Mouse (Mus musculus): ENCODE data around the gene Aprt. TPM values are rescaled to one million over a fixed set of nuclear protein-coding genes. Genes with fewer than 3 reads are reported as not detected.

Gene Aprt
- total and polyA plus RNA-seq, 2 experiments = 59.8 to 105 TPM

DNA sequence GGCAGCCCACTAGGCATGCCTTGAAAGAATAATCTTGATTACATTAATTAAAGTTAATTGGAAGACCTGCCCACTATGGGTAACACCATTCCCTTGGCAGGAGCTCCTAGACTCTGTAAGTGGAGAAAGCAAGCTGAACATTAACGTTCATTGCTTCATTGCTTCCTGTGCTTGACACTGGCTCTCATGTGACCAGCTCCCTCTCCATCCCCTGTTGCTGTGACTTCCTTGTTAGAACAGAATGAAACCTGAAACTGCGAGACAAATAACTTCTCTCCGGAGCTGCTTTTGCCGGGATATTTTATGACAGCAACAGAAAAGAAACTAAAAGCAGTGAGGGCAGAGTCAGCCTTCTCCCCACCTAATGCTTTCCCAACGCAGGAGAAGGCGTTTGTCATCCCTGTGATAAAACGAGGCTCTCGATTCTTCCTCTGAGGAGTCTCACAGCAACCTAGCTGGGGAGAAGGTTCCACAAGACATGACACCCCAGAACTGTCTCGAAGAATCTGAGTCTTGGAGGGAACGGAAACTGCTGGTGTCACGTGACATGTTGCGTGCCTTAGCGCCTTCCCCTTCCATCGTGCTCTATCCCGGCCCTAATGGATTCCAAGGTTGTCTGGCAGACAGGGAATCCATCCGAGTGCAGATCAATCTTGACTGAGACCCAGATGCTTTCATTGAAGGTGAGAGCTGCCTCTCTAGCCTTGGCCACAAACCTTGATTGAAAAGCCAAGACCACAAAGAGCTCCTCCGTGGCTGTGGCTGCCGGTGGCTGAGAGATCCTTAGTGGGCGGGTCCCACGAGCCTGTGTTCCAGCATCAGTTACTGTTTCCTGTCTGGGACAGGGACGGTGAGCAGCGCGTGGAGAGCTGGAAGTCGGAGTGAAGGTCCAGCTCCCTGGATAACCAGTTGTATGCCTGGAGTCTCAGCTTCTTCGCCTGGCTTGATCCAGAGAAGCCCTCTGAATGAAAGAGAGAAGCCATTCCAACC, 12.1 kb downstream of the Aprt start:
- TF ChIP-seq CTCF (IDR thresholded peaks at IDR 0.05; ENCODE audit: low read depth, low read length) (no peak), POLR2A (IDR thresholded peaks at IDR 0.05; ENCODE audit: extremely low read depth, insufficient read depth, low read length) (no peak)

GRCm38 (mm10) chr8:122561199-122561598, 15.5 kb downstream of the Aprt start:
- no peaks in the 10 kb centered on the region for H3K4me1 ChIP-seq (ENCODE audit: control insufficient read depth, insufficient read depth, low read length)
- no peak overlapping the region for H3K9ac ChIP-seq (ENCODE audit: low read depth, low read length)
- TF ChIP-seq CTCF (IDR thresholded peaks at IDR 0.05; ENCODE audit: low read depth, low read length) (no peak), POLR2A (IDR thresholded peaks at IDR 0.05; ENCODE audit: extremely low read depth, insufficient read depth, low read length) (no peak)
- H3K4me3 ChIP-seq (ENCODE audit: insufficient read depth, low read depth, low read length) = no peak overlapping the region
- 62% methylated on average over 5 of the region's 5 CpGs for WGBS
- no peaks in the 10 kb centered on the region for H3K79me2 ChIP-seq (ENCODE audit: control insufficient read depth, insufficient read depth, low read length)
- no peaks in the 10 kb centered on the region for H3K36me3 ChIP-seq (ENCODE audit: control insufficient read depth, insufficient read depth, low read length)
- H3K27ac ChIP-seq (replicated peaks; ENCODE audit: insufficient read depth, low read depth, low read length) = no peak overlapping the region
- H3K27me3 ChIP-seq (ENCODE audit: control insufficient read depth, insufficient read depth, low read length) = no peaks in the 10 kb centered on the region
- no peak for DNase-seq (ENCODE audit: extremely low read depth, low read depth, low spot score)

More for the DNA sequence above, 12.1 kb downstream of the Aprt start:
- Histone ChIP-seq H3K4me3 (ENCODE audit: insufficient read depth, low read depth, low read length) (no peak overlapping the region; the same call in 1 of the 2 replicates), H3K79me2 (ENCODE audit: control insufficient read depth, insufficient read depth, low read length) (no peaks in the 10 kb centered on the region), H3K4me1 (ENCODE audit: control insufficient read depth, insufficient read depth, low read length) (0 out of 2 replicates have a peak, but pooled peaks cover 8% of the 10 kb centered on the region), H3K9ac (ENCODE audit: low read depth, low read length) (no peak overlapping the region), H3K27me3 (ENCODE audit: control insufficient read depth, insufficient read depth, low read length) (no peaks in the 10 kb centered on the region), H3K27ac (replicated peaks; ENCODE audit: insufficient read depth, low read depth, low read length) (peak overlapping the region; percentile 36; the same call in 1 of the 2 replicates), H3K36me3 (ENCODE audit: control insufficient read depth, insufficient read depth, low read length) (no peaks in the 10 kb centered on the region)
- WGBS = 85% methylated on average over 25 of the region's 25 CpGs
- no peak for DNase-seq (ENCODE audit: extremely low read depth, low read depth, low spot score)

GRCm38 (mm10) chr8:122558671-122559349, 17.9 kb downstream of the Aprt start:
- 41% methylated on average over 12 of the region's 12 CpGs for WGBS
- Histone ChIP-seq H3K4me1 (ENCODE audit: control insufficient read depth, insufficient read depth, low read length) (no peaks in the 10 kb centered on the region), H3K9ac (ENCODE audit: low read depth, low read length) (no peak overlapping the region)

GRCm38 (mm10) chr8:122557248-122558038, 19.3 kb downstream of the Aprt start:
- no peaks in the 10 kb centered on the region for H3K27me3 ChIP-seq (ENCODE audit: control insufficient read depth, insufficient read depth, low read length)
- no peak overlapping the region for H3K9ac ChIP-seq (ENCODE audit: low read depth, low read length)
- 62% methylated on average over 10 of the region's 10 CpGs for WGBS
- TF ChIP-seq POLR2A (IDR thresholded peaks at IDR 0.05; ENCODE audit: extremely low read depth, insufficient read depth, low read length) (no peak), CTCF (IDR thresholded peaks at IDR 0.05; ENCODE audit: low read depth, low read length) (no peak)
- no peaks in the 10 kb centered on the region for H3K36me3 ChIP-seq (ENCODE audit: control insufficient read depth, insufficient read depth, low read length)
- 0 out of 2 replicates have a peak overlapping the region, but pooled peaks have one; percentile 13 for H3K27ac ChIP-seq (replicated peaks; ENCODE audit: insufficient read depth, low read depth, low read length)
- no peak overlapping the region for H3K4me3 ChIP-seq (ENCODE audit: insufficient read depth, low read depth, low read length)
- H3K79me2 ChIP-seq (ENCODE audit: control insufficient read depth, insufficient read depth, low read length) = no peaks in the 10 kb centered on the region
- no peak for DNase-seq (ENCODE audit: extremely low read depth, low read depth, low spot score)
- H3K4me1 ChIP-seq (ENCODE audit: control insufficient read depth, insufficient read depth, low read length) = no peaks in the 10 kb centered on the region

More at GRCm38 (mm10) chr8:122558671-122559349, 17.9 kb downstream of the Aprt start:
- Histone ChIP-seq H3K27me3 (ENCODE audit: control insufficient read depth, insufficient read depth, low read length) (no peaks in the 10 kb centered on the region), H3K27ac (replicated peaks; ENCODE audit: insufficient read depth, low read depth, low read length) (no peak overlapping the region), H3K79me2 (ENCODE audit: control insufficient read depth, insufficient read depth, low read length) (no peaks in the 10 kb centered on the region), H3K4me3 (ENCODE audit: insufficient read depth, low read depth, low read length) (no peak overlapping the region), H3K36me3 (ENCODE audit: control insufficient read depth, insufficient read depth, low read length) (no peaks in the 10 kb centered on the region)
- no peak for TF ChIP-seq CTCF (IDR thresholded peaks at IDR 0.05; ENCODE audit: low read depth, low read length)
- TF ChIP-seq POLR2A (IDR thresholded peaks at IDR 0.05; ENCODE audit: extremely low read depth, insufficient read depth, low read length) = no peak
- no peak for DNase-seq (ENCODE audit: extremely low read depth, low read depth, low spot score)
